Mouse (Mus musculus): ENCODE data around the gene Kcnrg. TPM values are rescaled to one million over a fixed set of nuclear protein-coding genes. Genes with fewer than 3 reads are reported as not detected.

Kcnrg gene
- total RNA-seq, 2 experiments from 2014 or later, result 0.29 to 0.59 TPM

- no peak for DNase-seq (ENCODE audit: low spot score in 2 of 2)
These were observed 35.4 kb downstream of the Kcnrg start for GRCm38 (mm10) chr14:61642668-61643067.

- DNase-seq (ENCODE audit: low spot score in 2 of 2), result no peak
These were observed 38.3 kb downstream of the Kcnrg start for GRCm38 (mm10) chr14:61645547-61645946.

GRCm38 (mm10) chr14:61647182-61647880, 40.1 kb downstream of the Kcnrg start:
- DNase-seq (ENCODE audit: low spot score in 2 of 2), result peak; percentile 17 to 54

- peak; percentile 50 to 59 for DNase-seq (ENCODE audit: low spot score in 2 of 2)
These were observed 40.8 kb downstream of the Kcnrg start for GRCm38 (mm10) chr14:61647881-61648684.

GRCm38 (mm10) chr14:61648685-61649504, 41.6 kb downstream of the Kcnrg start:
- peak; percentile 94 to 97 for DNase-seq (ENCODE audit: low spot score in 2 of 2)

- peak in 1 of 2 experiments; percentile 31 for DNase-seq (ENCODE audit: low spot score in 2 of 2)
These were observed 43.2 kb downstream of the Kcnrg start for GRCm38 (mm10) chr14:61650291-61650960.

GRCm38 (mm10) chr14:61656469-61656868, 49.2 kb downstream of the Kcnrg start:
- no peak for DNase-seq (ENCODE audit: low spot score in 2 of 2)

GRCm38 (mm10) chr14:61661496-61661895, 54.2 kb downstream of the Kcnrg start:
- no peak for DNase-seq (ENCODE audit: low spot score in 2 of 2)

GRCm38 (mm10) chr14:61662307-61662706, 55.0 kb downstream of the Kcnrg start:
- no peak for DNase-seq (ENCODE audit: low spot score in 2 of 2)

Small RNAs within 50 kb of the gene (microRNA-seq; reads per million reads assigned to microRNA genes)
- gene Mir15a (834 reads per million, percentile 75 among the genes with 10 or more reads in this experiment), gene Mir16-1 (363 reads per million, percentile 62 among the genes with 10 or more reads in this experiment)

Other genes starting within 250 kb of the Kcnrg start
- 1 to 10 TPM; 4.1 to 4.2 TPM for gene Ebpl, start 247.0 kb upstream of the Kcnrg start, total RNA-seq (2021)
- gene Kpna3, start 167.6 kb upstream of the Kcnrg start, total RNA-seq (2021), result 10 to 100 TPM; 73.7 to 78.7 TPM
- gene Spryd7, start 50.6 kb upstream of the Kcnrg start, total RNA-seq (2021), result 10 to 100 TPM; 22.3 to 29.5 TPM
- 10 to 100 TPM; 13.8 to 20.1 TPM for gene Trim13, start 9.2 kb upstream of the Kcnrg start, total RNA-seq (2021)